Mouse (Mus musculus): ENCODE measurements at regions not wholly inside any gene's neighbourhood (a gene's known extent, or its start where the extent isn't known, plus 50 kb on each side); places are given as distances from the start of the nearest gene placed in this dataset.

- no peak for DNase-seq (ENCODE audit: low spot score)
These were observed 193.4 kb downstream of the Gm13691 start for GRCm38 (mm10) chr2:84183624-84184287.

GRCm38 (mm10) chr2:84184288-84185015 is 194.1 kb downstream of the Gm13691 start:
- DNase-seq (ENCODE audit: low spot score) = no peak

DNA sequence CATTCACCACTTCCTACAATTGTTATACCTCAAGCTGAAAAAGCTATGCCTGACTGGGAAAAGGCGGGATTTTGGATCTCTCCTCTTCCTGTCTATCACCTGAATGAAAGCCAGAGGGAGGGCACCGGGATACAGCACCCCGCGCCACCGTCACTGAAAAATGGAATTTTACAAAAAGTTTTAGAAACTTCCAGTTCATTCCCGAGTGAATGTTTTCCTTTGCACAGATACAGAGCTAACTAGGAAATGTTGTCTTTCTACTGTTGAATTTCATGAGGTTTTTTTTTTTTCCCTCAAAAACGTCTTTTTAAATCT is 194.6 kb downstream of the Gm13691 start:
- no peak for DNase-seq (ENCODE audit: low spot score)

GRCm38 (mm10) chr2:84186126-84186701 is 195.9 kb downstream of the Gm13691 start:
- DNase-seq (ENCODE audit: low spot score) = no peak

- no peak for DNase-seq (ENCODE audit: low spot score)
These were observed 197.1 kb downstream of the Gm13691 start for GRCm38 (mm10) chr2:84187456-84187855.

- DNase-seq (ENCODE audit: low spot score) = no peak
These were observed 198.9 kb downstream of the Gm13691 start for GRCm38 (mm10) chr2:84189302-84189701.

DNA sequence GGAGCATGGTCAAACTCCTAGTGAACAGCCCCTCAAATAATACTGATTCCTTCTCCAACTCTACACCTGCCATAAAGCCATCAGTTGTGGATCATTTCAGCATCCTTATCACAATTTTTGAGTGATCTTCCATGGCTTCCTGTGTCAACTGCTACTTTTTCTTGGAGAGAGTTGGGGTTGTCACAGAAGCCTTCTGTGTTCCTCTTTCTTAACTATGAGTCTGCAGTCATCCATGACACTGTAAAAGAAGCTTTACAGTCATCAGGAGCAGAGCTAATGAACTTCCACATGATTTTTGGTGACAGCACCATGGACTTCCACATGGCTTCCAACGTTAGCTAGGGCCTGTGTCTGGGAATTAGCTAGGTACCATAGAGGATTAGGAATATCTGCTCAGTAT is 208.1 kb downstream of the Calcrl start:
- DNase-seq (ENCODE audit: low spot score) = no peak

- no peak for DNase-seq (ENCODE audit: low spot score)
These were observed 203.2 kb downstream of the Calcrl start for GRCm38 (mm10) chr2:84222049-84222448.

DNA sequence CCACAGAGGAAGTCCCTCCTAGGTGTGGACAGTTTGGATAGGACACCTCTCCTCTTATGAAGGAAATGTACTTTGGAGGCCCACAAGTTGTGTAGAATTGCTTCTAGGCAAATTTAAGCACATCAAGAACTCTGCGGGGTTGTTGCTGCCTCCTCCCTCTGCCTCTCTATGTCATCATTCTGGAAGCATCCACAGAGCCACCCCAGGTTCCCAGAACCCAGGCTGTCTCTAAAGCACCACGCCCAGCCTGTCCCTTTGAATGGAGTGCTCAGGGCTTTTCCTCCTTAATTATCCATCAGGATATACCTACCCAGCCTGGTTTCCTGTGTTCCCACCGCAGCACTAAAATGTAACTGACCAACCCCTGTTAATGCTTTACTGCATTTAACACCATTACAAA is 195.4 kb downstream of the Calcrl start:
- no peak for DNase-seq (ENCODE audit: low spot score)

- no peak for DNase-seq (ENCODE audit: low spot score)
These were observed 189.6 kb downstream of the Calcrl start for GRCm38 (mm10) chr2:84235641-84236040.

- DNase-seq (ENCODE audit: low spot score) = no peak
These were observed 184.0 kb downstream of the Calcrl start for GRCm38 (mm10) chr2:84241244-84241643.

DNA sequence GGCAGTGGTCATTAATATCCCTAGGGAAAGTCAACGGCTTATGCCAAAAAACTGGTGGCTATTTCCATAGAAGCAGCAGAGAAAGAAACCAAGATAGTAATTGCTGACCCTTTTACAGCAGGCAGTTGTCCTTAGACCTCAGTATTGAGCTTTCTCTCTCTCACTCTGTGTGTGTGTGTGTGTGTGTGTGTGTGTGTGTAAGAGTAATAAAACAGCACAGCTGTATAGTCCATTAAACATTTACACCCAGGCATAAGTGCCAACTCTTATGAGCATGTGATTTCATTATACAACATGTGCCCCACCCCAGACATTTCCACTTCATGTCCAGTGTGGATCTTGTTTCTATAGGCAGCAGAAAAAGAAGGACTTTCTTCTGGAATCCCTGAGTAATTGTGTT is 183.2 kb downstream of the Calcrl start:
- no peak for DNase-seq (ENCODE audit: low spot score)

DNA sequence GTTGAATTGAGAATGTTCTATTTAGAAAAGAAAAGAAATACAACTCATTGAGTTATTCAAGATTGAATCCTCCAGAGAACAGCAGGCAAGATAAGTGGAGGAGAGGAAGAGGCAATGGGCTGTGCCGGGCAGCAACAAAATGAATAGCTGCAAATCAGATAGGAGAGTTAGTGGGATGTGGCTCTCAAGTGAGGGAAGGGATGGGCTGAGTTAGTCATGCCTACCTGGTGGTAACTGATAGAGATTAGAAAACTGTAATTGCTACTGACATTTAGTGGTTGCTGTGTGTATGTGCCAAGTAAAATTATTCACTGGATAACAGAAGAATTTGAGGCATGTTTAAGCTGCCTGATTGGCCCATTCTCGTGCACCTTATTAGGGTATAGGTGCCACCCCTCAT is 179.3 kb downstream of the Calcrl start:
- DNase-seq (ENCODE audit: low spot score) = no peak

GRCm38 (mm10) chr2:84246562-84246961 is 178.6 kb downstream of the Calcrl start:
- no peak for DNase-seq (ENCODE audit: low spot score)

GRCm38 (mm10) chr2:84248169-84248568 is 177.0 kb downstream of the Calcrl start:
- no peak for DNase-seq (ENCODE audit: low spot score)

- no peak for DNase-seq (ENCODE audit: low spot score)
These were observed 175.3 kb downstream of the Calcrl start for GRCm38 (mm10) chr2:84249871-84250270.

DNA sequence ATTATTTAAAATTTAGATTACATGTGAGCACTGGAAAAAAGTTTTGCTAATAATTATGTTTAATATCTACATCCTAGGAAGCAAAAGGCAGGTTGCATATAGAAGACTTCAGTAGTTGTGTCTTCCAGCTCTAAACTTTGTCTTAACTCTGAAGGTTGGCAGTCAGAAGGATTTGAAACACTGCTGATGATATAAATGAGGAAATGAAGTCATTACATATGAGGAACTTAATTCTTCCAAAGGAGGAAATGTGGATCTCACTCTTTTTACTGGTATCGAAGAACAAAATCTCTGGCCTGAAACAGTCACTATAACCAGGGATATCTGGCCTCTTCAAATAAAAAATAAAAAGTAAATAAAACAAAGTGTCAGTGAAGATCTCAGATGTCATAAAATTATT is 173.1 kb downstream of the Calcrl start:
- no peak for DNase-seq (ENCODE audit: low spot score)

DNA sequence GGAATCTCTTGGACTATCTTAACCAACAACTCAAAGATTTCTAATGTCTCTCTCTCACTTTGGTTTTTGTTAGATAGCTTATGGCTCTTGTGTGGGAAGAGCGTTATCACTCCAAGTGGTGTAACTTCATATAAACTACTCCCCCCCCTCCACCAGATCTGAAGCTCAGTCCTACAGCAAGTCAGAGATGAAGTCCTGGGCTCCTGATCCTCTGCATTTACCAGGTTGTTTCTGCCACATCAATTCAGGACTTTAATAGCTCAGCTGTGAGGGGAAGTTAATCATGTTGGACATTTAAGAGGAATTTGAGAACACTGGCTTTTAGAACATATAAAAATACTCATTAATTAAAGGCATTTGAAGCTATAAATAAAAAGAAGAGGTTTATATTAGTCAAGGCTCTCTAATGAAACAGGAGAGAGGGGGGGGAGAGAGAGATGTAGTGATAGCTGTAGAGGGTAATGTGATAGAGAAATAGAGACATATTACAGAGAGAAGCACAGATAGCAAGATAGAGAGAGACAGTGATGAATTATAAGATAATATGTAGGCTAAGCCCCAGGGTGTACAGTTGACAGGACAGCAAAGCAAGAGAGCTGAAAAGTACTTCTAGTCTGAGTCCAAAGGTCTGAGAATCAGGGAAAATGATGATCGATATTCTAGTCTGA is 166.7 kb downstream of the Calcrl start:
- no peak for DNase-seq (ENCODE audit: low spot score)

DNA sequence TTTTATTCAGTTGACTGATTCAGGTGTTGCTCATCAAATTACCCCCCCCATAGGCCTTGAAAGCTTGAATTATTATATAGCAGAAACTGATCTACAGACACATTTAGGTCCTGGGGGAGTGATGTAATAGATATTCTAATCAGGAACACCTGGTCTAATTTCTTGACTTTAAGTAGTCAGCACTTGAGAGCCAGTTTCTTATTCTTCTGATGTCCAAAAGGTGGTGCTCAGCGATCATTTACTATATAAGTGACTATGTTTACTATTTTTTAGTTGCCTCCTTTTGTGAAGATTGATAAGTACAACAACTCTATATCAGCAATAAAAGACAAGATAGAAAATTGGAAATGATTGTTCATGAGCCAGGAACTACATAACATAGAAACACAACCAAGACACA is 166.0 kb downstream of the Calcrl start:
- DNase-seq (ENCODE audit: low spot score) = no peak

GRCm38 (mm10) chr2:84260701-84261100 is 164.5 kb downstream of the Calcrl start:
- no peak for DNase-seq (ENCODE audit: low spot score)

DNA sequence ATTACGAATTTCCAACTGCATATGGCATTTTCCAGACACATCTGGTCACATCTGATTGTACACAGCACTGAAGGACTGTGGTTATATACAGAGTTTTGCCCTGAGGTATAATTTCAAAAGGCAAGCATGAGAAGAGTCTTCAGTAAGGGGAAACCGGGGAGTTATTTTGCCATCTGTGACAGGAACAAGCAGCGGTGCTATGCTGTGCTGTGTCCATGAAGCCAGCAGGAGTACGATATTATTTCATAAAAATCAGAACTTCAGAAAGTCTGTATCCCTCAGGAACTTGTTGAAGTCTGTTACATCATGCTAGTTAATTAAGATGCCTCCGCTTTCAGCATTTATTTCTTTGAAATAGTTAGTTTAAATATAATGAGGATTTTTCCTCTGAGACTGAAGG is 163.7 kb downstream of the Calcrl start:
- no peak for DNase-seq (ENCODE audit: low spot score)

DNA sequence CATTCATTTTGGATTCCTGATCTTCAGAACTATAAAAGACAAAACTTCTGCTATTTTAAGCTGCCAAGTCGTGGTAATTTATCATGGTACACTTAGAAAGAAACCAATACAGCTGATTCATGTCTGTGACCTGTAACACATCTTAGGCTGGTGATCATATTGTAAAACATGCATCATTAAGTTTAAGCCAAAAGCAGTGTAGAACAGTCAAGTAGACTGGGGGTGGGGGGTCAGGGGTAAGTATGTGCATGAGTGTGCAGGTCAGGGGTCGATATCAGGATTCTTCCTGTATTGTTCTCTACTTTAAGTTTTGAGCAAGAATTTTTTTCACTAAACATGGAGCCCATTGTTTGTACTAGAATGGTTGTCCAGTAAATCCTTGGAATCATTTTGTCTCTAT is 160.7 kb downstream of the Calcrl start:
- no peak for DNase-seq (ENCODE audit: low spot score)

- no peak for DNase-seq (ENCODE audit: low spot score)
These were observed 160.2 kb downstream of the Calcrl start for GRCm38 (mm10) chr2:84265002-84265401.
